Mouse (Mus musculus): ENCODE measurements around the gene Cxxc4.

- TF ChIP-seq CTCF (IDR thresholded peaks at IDR 0.05; ENCODE audit: insufficient read depth, low read depth, low read length) (no peak), POLR2A (IDR thresholded peaks at IDR 0.05; ENCODE audit: insufficient read depth, low read depth, low read length) (no peak)
Observed at GRCm38 (mm10) chr3:134188979-134189946, 47.0 kb upstream of the Cxxc4 start.

All from olfactory bulb, adult 2 months (tissue).